Mouse (Mus musculus) kidney, adult 18-20 months (tissue): ENCODE results near the gene Erc2.

Experiments used
- DNase-seq: peaks from one replicate; pipeline ENCODE4 v3.0.0; 2021

Erc2 gene

GRCm38 (mm10) chr14:28470212-28470611, 848.0 kb downstream of the Erc2 start:
- no peak for DNase-seq

GRCm38 (mm10) chr14:28475012-28475411, 852.8 kb downstream of the Erc2 start:
- no peak for DNase-seq

- no peak for DNase-seq
These were observed 853.2 kb downstream of the Erc2 start for GRCm38 (mm10) chr14:28475421-28475820.

DNA sequence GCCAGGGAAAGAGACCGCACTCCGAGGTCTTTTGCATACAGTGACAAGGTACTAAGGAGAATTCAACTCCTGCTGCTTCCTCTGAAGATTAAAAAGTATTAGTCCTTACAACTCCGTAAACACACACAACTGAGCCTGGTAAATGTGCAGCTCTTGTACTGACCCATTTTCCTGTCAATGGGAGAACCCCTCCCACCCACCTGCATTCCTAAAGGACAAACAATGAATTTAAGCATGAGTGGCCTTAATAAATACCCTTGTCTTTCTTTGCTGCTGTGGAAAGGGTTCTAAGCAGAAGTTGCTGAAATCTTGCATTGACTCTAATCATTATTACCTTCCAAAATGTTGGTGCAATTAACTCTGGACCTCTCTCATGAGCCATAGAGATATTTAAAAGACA, 854.5 kb downstream of the Erc2 start:
- DNase-seq = no peak

DNA sequence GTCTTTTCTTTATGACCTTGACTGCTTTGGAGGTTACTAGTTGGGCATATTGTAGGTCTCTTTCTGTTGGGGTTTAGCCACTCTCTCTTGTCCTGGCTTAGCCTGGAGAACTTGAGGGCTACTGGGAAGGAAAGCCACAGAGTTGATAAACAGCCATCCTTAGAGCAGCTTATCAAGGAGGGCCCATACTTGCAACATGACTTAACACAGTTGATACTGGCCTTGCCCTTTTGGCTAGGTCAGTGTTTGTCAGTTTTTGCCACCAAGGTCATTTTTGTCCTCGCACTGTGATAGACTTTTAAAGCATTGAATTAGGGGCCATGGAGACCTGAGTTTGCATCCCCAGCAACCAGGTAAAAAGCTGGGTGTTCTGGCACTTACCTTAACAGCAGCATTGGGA, 858.6 kb downstream of the Erc2 start:
- no peak for DNase-seq

GRCm38 (mm10) chr14:28493806-28494205, 871.6 kb downstream of the Erc2 start:
- DNase-seq = no peak

DNA sequence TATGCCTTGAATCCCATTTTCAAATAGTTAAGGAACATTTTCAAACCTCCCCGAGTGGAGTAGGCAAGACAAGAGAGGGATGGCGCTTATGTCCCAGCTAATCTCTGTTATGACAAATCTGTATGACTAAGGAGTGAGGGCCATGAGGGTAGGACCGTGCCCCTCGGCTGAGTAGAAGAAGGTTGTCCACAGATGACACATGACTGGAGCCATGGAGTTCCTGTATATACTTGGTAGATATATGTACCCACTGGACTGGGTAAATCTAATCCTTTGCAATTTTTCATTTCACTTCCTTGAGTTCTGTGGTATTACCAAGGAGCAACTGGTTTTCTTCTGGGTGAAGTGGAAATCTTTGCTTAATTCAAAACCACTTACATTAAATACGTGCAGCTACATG, 872.0 kb downstream of the Erc2 start:
- DNase-seq = no peak

GRCm38 (mm10) chr14:28501216-28501878, 879.1 kb downstream of the Erc2 start:
- DNase-seq = no peak

GRCm38 (mm10) chr14:28503276-28503675, 881.0 kb downstream of the Erc2 start:
- DNase-seq = no peak

DNA sequence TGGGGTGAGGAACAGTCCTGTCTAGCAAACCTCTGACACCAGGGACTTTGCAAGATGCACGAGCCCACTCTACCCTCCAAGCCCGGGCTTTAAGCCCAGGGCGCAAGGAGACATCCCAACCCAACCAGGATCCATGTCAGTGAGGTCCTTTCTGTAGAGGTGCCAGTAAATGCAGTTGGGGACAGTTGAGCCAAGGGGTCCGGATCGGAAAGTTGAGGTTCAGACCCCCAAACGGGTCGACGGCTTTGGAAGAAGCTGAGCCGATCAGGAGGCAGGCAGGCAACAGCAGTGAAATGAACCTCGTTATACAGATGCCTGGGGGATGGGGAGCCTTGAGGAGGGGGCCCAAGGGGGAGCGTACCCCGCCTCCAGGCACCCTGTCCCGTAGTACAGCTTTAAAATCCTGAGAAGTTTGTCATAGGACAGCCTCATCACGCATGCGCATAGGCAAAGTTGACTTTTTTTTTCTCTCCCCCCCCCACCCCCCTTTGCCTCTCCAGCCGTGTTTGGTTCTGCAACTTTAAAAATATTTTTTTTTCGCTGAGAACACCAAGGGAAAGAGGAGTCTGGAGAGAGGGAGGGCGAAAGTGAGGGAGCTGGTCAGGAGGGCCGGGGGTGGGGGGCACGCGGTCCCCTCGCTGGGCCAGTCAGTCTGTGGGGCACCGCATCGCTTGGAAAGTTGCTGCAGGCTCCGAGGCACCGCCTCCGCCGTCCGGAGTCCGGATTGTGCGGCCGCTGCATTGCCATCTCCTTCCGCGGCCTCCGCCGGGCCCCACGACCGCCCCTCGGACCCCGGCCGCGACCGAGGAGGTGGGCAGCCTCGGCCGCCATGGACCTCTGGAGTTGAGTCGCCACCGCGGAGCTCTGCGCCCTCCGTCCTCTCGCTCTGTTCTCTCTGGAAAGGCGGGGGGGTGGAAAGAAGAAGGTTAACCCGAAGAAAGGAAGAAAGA, 882.1 kb downstream of the Erc2 start, which contains the start of gene Wnt5a:
Gene Wnt5a, plus strand, starts transcription at position 650 of the 950 bp plus-strand sequence.
- DNase-seq = peak; percentile 56

DNA sequence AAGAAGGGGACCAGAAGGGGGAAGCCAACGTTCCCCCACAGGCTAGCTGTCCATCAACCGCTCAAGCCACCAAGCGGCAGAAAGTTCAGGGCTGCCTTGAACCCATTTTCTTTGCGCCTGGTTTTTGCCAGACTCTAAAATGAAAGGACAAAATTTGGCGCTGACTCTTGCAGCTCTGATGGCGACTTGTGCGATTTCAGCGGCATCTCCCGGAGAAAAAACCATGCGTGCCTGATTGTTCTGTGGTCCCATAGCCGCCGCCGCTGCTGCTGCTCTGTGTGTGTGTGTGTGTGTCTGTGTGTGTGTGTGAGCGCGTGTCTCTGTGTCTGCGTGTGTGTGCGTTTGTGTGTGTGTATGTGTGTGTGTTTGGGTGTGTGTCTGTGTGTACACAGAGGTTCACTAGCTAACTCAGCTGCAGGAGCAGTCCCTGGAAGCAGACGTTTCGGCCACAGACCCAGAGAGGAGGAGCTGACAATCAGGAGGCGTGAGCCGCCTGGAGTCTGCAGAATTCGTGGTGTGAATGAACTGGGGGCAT, 882.9 kb downstream of the Erc2 start:
- peak; percentile 57 for DNase-seq

DNA sequence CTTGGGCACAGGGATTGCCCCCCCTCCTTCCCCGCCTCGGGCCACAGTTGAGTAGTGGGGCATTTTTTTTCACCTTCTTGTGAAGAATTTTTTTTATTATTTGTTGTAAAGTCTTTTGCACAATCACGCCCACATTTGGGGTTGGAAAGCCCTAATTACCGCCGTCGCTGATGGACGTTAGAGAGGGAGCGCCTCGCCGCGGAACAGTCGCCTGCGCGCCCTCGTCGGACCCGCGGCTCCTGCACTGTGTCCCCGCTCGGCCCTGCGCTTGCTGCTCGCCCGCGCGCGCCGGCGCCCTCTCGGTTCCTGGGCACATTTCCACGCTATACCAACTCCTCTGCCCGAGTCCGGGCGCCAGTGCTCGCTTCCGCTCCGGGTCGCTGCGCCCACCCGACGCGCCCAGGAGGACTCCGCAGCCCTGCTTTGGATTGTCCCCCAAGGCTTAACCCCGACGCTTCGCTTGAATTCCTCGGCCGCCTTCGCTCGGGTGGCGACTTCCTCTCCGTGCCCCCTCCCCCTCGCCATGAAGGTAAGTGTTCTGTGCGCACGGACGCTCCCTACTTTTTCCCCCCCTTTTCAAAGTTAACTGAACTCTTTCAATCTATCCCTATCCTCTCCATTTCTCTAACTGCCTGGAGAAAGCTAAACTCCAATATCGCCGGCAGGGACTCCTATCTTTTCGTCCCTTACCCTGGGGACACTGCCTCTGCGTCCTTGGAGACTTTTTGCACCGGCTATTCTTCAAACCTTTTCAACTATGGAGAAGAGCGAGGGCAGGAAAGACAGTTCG, 883.6 kb downstream of the Erc2 start:
- DNase-seq = peak; percentile 68

DNA sequence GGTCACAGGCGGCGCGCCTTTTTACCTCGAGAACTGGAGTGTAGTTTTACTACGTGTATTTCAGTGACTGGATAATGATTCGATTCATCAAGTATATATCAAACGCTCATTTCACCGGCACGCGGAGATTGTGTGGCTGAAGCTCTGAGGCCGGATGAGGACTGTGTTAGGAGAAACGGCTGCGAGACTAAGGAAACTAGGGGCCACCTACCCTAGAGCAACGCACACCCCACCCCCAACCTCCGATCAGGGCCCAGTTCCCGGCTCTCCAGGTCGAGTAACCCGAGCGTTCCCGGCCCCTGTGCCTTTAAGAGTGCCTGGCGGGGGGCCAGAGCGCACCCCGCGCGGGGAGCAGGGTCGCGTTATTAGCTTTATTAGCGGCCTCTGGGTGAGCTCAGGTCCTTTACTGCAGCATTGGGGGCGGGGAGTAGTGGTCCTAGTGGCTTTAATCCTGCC, 884.2 kb downstream of the Erc2 start:
- peak; percentile 69 for DNase-seq

DNA sequence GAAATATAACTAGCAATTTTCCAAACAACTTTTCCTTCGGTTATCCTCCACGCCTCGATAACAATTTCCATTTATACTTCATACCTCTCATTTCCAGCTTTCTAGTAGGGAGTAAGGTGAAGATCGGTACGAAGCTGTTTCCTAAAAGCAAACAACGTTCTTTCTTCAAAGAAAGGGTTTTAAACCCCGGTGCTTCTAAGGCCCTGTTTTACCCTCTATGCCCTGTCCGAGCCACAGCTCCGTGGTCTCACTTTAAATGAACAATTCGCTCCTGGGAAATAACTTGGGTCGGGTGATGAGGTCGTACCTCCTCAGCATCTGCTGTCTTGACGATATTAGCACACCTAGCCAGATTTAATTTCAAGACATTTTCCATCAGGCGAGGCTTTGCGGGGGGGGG, 884.8 kb downstream of the Erc2 start:
- no peak for DNase-seq

DNA sequence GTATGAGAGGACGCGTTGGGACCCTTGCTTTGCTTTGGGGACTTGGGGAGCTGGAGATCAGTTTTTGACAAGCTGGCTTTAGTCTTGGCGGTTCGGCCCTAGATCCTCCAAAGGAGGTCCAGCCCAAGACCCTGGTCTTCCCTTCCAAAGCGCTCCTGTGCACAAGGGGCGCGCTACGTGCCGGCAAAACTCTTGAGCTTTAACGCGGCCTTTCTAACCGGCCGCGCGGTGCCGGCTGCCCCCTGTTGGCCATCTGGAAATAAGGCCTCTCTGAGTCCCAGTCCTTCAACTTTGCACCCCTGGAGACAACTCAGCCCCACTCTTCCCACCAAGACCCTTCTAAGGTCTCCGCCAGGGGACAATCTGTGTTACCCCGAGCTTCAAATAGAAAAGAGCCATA, 885.2 kb downstream of the Erc2 start:
- DNase-seq = peak; percentile 82

DNA sequence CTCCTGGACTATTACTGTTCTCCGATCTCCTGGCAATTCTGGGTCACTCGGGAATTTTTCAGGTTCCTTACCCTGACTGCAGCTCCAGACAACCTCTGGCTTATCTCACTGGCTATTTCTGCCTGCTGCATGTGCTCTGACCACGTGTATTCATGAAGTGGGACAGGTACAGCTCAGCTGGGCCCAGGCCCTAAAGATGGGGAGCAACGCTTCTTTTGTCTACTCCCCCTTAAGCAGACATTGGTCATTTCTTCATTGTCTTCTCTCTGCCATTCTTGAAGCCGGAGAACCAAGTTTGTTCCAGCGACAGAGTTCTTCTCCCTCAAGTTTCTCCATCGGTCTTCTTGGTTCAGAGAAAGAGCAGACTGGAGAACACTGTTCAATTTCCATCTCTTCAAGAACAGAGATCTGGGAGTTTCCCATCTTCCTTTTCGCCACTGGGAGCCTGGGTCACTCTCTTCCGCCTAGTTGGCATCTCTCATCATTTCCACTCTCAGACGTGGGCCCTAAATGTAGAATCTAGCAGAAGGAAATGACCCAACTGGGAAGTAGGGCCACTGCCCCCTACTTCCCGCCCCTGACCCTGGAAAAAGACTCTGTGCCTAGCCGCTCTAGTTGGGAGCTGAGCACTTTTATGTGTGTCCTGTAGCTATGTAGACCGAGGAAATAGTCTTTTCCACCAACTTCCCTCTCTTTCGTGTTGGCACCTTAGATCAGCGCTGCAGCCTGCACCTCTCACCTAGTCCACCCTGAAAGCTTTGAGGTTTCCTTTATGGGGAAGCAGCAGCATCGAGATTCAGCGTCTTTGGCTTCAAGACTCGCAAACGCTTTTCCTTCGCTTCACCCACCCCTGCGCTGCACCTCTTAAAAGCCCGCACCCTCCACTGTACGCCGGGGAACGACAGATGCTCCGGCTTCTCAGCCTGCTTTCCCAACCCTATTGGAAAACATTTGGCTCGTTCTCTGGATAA, 886.3 kb downstream of the Erc2 start:
- no peak for DNase-seq

- no peak for DNase-seq
These were observed 887.5 kb downstream of the Erc2 start for GRCm38 (mm10) chr14:28509441-28510340.

DNA sequence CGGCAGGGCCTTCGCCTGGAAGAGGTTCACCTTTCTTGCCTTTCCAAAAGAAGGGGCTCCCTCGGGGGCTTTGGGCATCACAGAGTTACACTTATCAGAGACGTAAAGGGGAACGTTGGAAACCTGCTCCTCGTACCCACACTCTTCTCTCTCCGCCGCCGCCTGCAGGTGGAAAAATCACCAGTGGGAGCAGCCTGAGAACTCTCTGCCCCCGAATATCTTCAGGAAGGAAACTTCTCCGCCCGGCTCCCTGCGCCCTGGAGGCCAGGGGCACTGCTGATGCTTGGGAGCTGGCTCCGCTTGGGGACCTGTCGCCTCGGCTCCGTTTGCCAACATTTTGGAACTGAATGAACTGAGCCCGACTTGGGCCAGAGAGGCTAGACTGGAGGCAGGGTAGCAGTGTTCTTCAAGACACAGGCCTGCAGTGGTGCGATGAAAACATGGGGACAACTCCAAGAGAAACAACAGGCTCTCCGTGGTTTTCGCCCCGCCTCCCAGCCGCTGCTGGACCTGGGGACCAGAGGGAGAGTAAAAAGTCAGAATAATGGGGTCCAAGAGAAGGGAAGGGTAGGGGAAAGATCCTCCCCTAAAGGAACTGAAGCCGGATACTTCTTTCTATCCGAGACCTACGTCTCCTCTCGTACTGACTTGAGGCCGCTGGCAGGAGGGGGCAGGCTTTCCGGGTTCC, 888.3 kb downstream of the Erc2 start:
- peak; percentile 27 for DNase-seq

- DNase-seq = peak; percentile 31
These were observed 888.9 kb downstream of the Erc2 start for GRCm38 (mm10) chr14:28511029-28511651.
